Mouse (Mus musculus) limb, embryonic 14.5 days (tissue): ENCODE measurements at regions not wholly inside any gene's neighbourhood (a gene's known extent, or its start where the extent isn't known, plus 50 kb on each side); places are given as distances from the start of the nearest gene placed in this dataset.

Source experiments
- ATAC-seq: fragments of 200-750 bp; cut with Nextera tagmentation; 2 replicates; pipeline ENCODE4 v1.8.0; 2017; ENCODE audit warnings: low read depth, moderate number of reproducible peaks, moderate TSS enrichment; ENCODE audit not compliant: low FRiP score
- DNase-seq: peaks from one replicate; pipeline ENCODE4 v3.0.0-alpha.2; 2015; ENCODE audit warnings: low spot score
- H3K27ac ChIP-seq: fragments of 300-500 bp; sonication (generic); replicated peaks from 2 replicates; pipeline ENCODE4 v1.5.1; 2014; ENCODE audit warnings: low read depth, mild to moderate bottlenecking, low read length, moderate library complexity, mixed read lengths
- H3K27me3 ChIP-seq: fragments of 300-500 bp; sonication (generic); 2 replicates; pipeline ENCODE4 v1.6.1; 2014; ENCODE audit warnings: low read length, mixed read lengths; ENCODE audit not compliant: control insufficient read depth, insufficient read depth
- H3K36me3 ChIP-seq: fragments of 300-500 bp; sonication (generic); 2 replicates; pipeline ENCODE4 v1.6.1; 2014; ENCODE audit warnings: mild to moderate bottlenecking, low read length, moderate library complexity, mixed read lengths; ENCODE audit not compliant: control insufficient read depth, insufficient read depth
- H3K4me1 ChIP-seq: fragments of 300-500 bp; sonication (generic); 2 replicates; pipeline ENCODE4 v1.6.1; 2014; ENCODE audit warnings: antibody characterized with exemption, low read length, mixed read lengths; ENCODE audit not compliant: control insufficient read depth, insufficient read depth
- H3K4me2 ChIP-seq: fragments of 300-500 bp; sonication (generic); replicated peaks from 2 replicates; pipeline ENCODE4 v1.6.1; 2014; ENCODE audit warnings: low read depth, mild to moderate bottlenecking, low read length, moderate library complexity; ENCODE audit not compliant: severe bottlenecking
- H3K4me3 ChIP-seq: fragments of 300-500 bp; sonication (generic); replicated peaks from 2 replicates; pipeline ENCODE4 v1.5.1; 2014; ENCODE audit warnings: low read length
- H3K9ac ChIP-seq: fragments of 300-500 bp; sonication (generic); 2 replicates; pipeline ENCODE4 v1.6.1; 2014; ENCODE audit warnings: mild to moderate bottlenecking, low read depth, low read length, moderate library complexity; ENCODE audit not compliant: severe bottlenecking
- H3K9me3 ChIP-seq: fragments of 300-500 bp; sonication (generic); 2 replicates; pipeline ENCODE4 v1.6.1; 2016; ENCODE audit warnings: low read length; ENCODE audit not compliant: control insufficient read depth
- POLR2A ChIP-seq: fragments of 200-500 bp; IDR thresholded peaks from 2 replicates; pipeline ENCODE4 v1.8.0; 2012; ENCODE audit warnings: inconsistent platforms, mild to moderate bottlenecking, moderate library complexity, borderline replicate concordance; ENCODE audit not compliant: insufficient read depth, insufficient read length; ENCODE audit errors: extremely low read depth
- WGBS: fragments of 180-500 bp; shearing (Covaris S2); extraction: QIAGEN DNeasy Blood & Tissue Kit; methylation state at CpG from one replicate; pipeline ENCODE4 v1.1.7; 2014; 5-methylcytosine and 5-hydroxymethylcytosine counted together

DNA sequence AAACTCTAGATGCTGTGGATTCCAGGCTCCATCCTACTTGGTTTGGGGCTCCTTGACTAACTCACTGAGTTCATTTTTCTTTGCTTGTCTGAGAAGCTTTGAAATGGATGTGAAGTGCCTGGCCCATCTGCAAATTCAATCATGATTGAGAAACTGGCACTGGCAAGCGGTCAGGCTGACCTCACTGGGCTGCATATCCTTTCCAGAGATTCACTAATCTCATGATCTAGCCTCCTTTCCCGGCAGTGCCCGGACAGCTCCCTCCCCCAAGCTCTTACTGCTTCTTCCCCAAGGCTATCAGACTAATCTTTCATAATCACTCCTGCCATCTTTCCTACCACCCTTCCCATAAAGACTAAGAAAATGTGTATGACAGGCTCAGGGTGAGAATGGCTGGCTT lies 239.9 kb downstream of the Gm19410 start:
- TF ChIP-seq POLR2A = no peak
- Histone ChIP-seq H3K4me2 (no peak overlapping the region), H3K36me3 (no peaks in the 10 kb centered on the region), H3K27ac (no peak overlapping the region), H3K4me3 (no peak overlapping the region), H3K27me3 (no peaks in the 10 kb centered on the region), H3K9ac (no peak overlapping the region), H3K9me3 (no peaks in the 10 kb centered on the region), H3K4me1 (no peaks in the 10 kb centered on the region)
- DNase-seq (no peak), ATAC-seq (no peak)
- 65% methylated on average over 3 of the region's 3 CpGs for WGBS

DNA sequence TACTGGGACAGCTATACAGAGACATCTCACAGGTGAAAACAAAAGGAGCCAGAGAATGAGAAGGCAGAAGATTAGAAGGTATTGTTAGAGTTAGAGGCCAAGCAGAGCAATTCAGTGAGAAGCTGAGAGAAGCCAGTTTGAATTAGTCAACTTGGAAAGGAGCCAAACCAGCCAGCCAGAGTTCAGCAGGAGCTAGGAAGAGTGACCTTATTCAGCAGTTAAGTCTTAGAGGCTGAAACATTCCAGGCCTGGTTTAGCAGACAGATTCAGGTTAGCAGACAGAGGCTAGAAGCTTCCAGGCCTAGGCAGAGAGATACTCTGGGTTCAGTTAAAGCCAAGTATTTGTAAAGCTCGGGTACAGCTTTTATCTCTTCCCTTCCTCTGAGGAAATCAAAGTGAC lies 242.1 kb downstream of the Gm19410 start:
- no peak for TF ChIP-seq POLR2A
- H3K4me2 ChIP-seq = no peak overlapping the region
- no peaks in the 10 kb centered on the region for H3K9me3 ChIP-seq
- H3K9ac ChIP-seq = no peak overlapping the region
- DNase-seq = no peak
- WGBS = 94% methylated on average over 1 of the region's 1 CpGs
- no peaks in the 10 kb centered on the region for H3K27me3 ChIP-seq
- ATAC-seq = no peak
- H3K4me3 ChIP-seq = no peak overlapping the region
- H3K4me1 ChIP-seq = no peaks in the 10 kb centered on the region
- H3K27ac ChIP-seq = no peak overlapping the region
- no peaks in the 10 kb centered on the region for H3K36me3 ChIP-seq

- no peak for TF ChIP-seq POLR2A
- Histone ChIP-seq H3K36me3 (no peaks in the 10 kb centered on the region), H3K4me1 (0 out of 2 replicates have a peak, but pooled peaks cover 5% of the 10 kb centered on the region), H3K4me3 (no peak overlapping the region), H3K9me3 (no peaks in the 10 kb centered on the region), H3K9ac (no peak overlapping the region), H3K4me2 (no peak overlapping the region), H3K27ac (no peak overlapping the region), H3K27me3 (no peaks in the 10 kb centered on the region)
- WGBS = 52% methylated on average over 9 of the region's 9 CpGs
- ATAC-seq = no peak
- no peak for DNase-seq
Observed at GRCm38 (mm10) chr8:36009565-36009964, 244.0 kb downstream of the Gm19410 start.

- WGBS = 61% methylated on average over 11 of the region's 11 CpGs
- H3K4me2 ChIP-seq = no peak overlapping the region
- H3K27me3 ChIP-seq = no peaks in the 10 kb centered on the region
- H3K27ac ChIP-seq = no peak overlapping the region
- H3K4me3 ChIP-seq = no peak overlapping the region
- ATAC-seq (no peak), DNase-seq (no peak)
- no peak for TF ChIP-seq POLR2A
- H3K9ac ChIP-seq = no peak overlapping the region
- no peaks in the 10 kb centered on the region for H3K36me3 ChIP-seq
- H3K4me1 ChIP-seq = 0 out of 2 replicates have a peak, but pooled peaks cover 5% of the 10 kb centered on the region
- no peaks in the 10 kb centered on the region for H3K9me3 ChIP-seq
Observed at GRCm38 (mm10) chr8:36010446-36011217, 245.0 kb downstream of the Gm19410 start.

GRCm38 (mm10) chr8:36014862-36015261 lies 249.3 kb downstream of the Gm19410 start:
- Histone ChIP-seq H3K9me3 (no peaks in the 10 kb centered on the region), H3K36me3 (no peaks in the 10 kb centered on the region), H3K4me3 (no peak overlapping the region), H3K27ac (no peak overlapping the region), H3K4me2 (no peak overlapping the region), H3K9ac (no peak overlapping the region), H3K27me3 (no peaks in the 10 kb centered on the region), H3K4me1 (peaks cover 10% of the 10 kb centered on the region; the same call in 1 of the 2 replicates)
- no peak for TF ChIP-seq POLR2A
- ATAC-seq (no peak), DNase-seq (no peak)
- WGBS = 43% methylated on average over 8 of the region's 8 CpGs
